Mouse (Mus musculus) megakaryocyte, adult 5-6 weeks (primary cell): ENCODE measurements at regions not wholly inside any gene's neighbourhood (a gene's known extent, or its start where the extent isn't known, plus 50 kb on each side); places are given as distances from the start of the nearest gene placed in this dataset.
A peak's percentile ranks its signal among the peaks of the same experiment; 100 is the strongest.
"Not testable (repeated sequence)": the region's sequence is repeated elsewhere in the genome, so short reads cannot be mapped to it uniquely, and the experiment has no call there.

Experiments used
- ATAC-seq: 2 replicates; pipeline ENCODE4 v1.8.0; 2016; ENCODE audit warnings: mild to moderate bottlenecking, inconsistent platforms; ENCODE audit not compliant: poor library complexity, severe bottlenecking

DNA sequence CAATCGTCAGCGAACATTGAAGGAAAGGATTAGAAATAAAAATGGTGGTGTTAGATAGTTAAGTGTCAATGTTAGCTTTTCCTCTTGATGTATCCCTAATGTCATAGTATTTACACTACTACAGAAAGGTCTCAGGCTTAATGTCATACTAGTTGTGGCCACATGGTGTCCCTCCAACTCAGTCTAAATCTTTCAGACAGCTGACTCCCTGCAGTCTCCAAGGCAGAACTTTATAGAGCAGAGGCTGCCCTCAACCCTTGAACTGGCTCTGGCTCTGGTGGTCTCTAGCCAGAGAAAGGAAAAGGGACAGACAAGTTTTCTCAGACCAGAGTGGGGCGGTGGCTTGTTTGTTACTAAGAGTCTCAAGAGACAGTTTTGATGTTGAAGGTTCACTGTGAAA is 99.5 kb upstream of the Eif4g2 start:
- peak; percentile 81 for ATAC-seq

DNA sequence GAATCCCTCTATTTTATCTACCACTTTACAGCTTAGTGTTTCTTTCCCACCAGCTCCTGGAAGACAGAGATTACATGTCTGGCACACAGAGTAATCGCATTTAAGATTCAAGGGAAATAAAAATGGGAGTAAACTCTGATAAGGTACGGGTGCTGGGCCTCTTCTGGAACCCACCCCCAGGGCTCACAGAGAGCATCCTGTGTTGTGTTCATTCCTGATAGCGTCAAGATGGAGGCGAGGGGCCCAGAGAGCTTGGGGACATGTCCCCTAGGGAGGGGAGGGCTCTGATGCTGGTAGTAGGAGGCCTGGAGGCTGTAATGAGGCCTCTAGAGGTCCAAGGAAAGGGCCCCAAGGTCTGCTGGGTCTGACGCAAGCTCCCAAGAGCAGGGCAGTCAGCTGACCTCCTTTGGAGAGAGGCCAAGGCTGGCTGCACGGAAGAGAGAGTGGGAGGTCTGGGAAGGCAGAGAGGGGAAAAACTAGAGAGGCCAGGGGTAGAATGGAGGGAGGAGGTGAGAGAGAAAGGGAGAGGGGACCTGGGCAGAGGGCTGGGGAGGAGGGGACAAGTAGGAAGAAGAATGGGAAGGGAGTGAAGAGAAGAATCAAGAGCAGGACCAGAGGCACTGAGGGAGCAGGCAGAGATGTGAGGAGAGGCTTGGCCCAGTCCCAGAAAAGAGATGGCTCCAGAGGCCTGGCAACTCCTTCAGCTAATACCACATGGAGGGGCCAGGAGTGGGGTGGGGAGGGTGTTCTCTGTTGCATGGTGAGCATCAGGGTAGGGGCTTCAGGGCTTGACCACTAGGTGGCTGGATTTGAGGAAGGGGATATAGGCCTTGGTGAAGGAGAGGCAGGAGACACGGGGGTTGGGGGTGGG is 96.8 kb upstream of the Eif4g2 start:
- peak; percentile 65 for ATAC-seq

- ATAC-seq, result no peak
These were observed 91.7 kb upstream of the Eif4g2 start for GRCm38 (mm10) chr7:111174393-111175124.

- ATAC-seq, result no peak
These were observed 89.2 kb upstream of the Eif4g2 start for GRCm38 (mm10) chr7:111172061-111172460.

GRCm38 (mm10) chr7:111168546-111169233 is 85.9 kb upstream of the Eif4g2 start:
- not testable (repeated sequence) for ATAC-seq

GRCm38 (mm10) chr7:111164994-111165393 is 82.2 kb upstream of the Eif4g2 start:
- ATAC-seq, result no peak

DNA sequence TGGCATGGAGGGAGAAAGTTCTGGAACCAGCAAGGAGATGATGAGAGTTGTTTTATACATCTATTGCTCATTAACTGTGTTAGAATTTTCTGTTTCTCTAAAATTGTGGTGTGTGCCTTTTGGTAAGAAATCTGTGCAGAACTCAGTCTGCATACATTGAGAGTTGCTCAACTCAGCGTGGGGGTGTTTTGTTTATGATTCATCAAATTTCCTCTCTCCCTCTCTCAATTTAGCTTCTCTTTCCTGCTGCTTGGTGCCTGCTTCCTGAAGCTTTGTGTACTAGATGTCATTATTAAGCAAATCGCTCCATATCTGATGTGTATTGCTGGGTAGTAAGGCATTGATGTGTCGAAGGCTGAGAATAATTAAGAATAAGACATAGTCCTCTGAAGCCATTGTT is 81.4 kb upstream of the Eif4g2 start:
- peak; percentile 49; the same call in 1 of the 2 replicates for ATAC-seq

DNA sequence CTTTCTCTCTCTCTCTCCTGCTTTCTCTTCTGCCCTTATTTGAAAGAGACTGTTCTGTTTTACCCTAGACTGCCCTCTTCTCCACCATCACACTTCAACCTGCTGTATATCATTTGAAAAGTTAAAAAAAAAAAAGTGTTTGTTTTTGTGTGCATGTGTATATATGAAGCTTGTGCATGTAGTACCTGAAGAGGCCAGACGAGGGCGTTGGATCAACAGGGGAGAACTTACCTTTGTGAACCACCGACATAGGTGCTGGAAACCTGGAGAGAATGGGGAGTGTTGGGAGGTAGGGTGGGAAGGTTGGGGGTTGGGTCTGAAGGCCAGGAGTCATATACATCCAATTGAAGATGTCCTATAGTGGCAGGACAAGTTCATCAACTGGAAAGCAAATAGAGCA is 81.0 kb upstream of the Eif4g2 start:
- ATAC-seq, result peak; percentile 27; the same call in 1 of the 2 replicates

GRCm38 (mm10) chr7:111163321-111163720 is 80.5 kb upstream of the Eif4g2 start:
- ATAC-seq, result no peak

GRCm38 (mm10) chr7:111158791-111159286 is 76.0 kb upstream of the Eif4g2 start:
- no peak for ATAC-seq

DNA sequence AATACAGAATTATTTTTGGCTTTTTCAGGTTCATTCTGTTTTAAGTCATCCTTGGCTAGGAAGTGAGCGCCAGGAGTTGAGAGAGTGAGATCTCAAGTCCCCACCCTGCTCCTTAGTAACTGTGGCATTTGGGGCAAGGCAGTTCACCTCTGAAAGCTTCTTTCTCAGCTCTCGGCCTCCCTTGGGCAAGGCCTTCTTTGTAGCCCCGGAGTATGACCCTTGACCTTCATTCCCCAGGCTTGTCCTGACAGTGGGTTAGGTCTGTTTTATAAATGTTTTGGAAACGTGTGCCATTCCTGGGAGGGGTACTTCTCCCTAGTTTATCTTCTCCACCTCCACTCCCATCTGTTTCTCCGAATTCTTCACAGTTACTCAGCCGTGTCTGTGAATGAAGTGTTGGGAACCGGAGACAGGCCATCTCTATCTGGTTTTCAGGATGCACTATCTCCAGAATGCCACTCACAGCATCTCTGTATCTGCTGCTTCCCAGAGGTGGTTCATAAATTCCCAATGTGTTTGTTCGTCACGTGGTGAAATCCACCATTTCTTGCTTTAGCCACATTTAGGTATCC is 75.0 kb upstream of the Eif4g2 start:
- ATAC-seq, result no peak

DNA sequence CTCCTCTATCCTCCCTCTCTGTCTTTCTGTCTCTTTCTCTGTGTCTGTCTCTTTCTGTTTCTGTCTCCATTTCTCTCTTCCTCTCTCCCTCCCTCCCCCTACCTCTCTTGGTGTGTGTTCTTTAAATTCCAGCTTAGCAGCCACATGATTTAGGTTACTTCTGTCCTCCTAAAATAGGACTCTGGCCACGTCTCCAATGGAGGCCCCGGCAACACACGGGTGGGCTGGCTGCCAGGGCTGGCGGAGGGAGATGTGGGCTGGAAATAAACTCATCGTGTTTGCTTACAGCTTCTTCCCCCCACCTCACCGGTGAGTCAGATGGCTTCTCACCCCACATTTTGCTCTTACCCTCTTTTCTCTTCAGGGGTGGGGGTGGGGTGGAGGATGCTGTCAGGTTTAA is 74.5 kb upstream of the Eif4g2 start:
- no peak for ATAC-seq

DNA sequence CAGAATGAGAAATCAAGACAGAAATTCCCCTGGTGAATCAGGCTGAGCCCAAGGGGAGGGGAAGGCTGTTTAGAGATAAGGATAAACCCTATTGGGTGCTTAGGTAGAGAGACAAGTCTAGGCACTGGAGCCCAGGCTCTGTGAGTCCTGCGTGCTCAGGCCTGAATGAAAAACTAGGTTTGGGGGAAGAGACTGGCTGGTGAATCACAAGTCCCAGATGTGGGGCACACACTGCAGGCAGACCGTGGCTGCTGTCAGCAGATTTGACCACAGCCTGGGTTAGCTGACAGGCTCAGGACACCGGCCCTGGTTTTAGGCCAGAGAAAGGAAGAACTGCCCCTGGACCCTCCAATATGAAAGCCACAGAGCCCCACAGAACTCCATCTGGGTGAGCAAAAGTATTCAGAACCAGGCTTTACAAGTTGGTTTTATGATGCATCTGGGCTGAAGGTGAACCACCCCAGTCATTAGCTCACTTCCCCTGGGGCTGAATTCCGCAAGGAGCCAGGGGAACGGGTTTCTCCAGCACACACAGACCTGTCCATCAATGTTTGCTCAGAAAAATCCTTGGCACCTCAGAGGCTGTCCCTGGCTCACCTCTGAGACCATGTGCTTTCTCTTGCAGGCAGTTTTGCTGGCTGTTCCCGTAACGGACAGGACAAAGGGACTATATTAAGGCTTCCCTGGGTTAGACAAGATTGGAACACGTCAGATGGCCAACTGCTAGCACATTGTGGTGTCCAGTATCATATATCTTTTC is 73.8 kb upstream of the Eif4g2 start:
- ATAC-seq, result peak; percentile 44

DNA sequence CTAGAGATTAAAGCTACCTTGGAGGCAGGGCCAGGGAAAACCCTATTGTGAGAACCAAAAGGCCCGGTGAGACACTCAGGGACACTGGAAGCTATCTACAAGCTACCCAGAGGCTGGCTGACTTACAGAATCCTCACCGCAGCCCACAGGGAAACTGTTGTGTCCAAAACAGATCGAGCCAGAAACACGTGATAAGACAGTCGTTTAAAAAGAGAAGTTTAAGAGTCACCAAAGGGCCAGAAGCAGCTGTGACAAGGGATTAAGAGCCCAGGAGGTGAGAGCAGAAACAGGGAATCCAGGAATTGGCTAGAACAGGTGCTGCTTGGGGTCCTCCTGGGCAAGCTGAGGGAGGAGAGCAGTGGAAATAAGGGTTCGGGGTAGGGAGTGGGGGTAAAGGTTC is 73.2 kb upstream of the Eif4g2 start:
- ATAC-seq, result peak; percentile 58

DNA sequence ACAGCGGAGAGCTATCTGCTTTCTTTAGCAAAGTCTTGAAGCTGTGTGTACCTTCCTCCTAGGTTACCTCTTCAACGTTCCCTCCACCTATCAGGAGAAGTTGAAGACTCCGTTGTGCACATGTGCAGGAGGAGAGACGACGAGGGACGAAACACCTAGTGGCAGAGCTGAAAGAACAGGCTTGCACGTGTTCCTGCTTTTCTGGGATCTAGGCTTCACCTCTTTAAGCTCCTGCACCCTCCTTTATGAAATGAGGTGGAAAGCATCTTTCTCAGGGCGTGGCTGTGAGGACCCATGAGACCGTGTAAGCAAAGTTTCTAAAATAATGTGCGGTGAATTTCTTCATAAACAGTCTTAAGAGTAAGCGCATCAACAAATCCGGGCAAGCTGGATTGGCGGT is 71.4 kb upstream of the Eif4g2 start:
- no peak for ATAC-seq

DNA sequence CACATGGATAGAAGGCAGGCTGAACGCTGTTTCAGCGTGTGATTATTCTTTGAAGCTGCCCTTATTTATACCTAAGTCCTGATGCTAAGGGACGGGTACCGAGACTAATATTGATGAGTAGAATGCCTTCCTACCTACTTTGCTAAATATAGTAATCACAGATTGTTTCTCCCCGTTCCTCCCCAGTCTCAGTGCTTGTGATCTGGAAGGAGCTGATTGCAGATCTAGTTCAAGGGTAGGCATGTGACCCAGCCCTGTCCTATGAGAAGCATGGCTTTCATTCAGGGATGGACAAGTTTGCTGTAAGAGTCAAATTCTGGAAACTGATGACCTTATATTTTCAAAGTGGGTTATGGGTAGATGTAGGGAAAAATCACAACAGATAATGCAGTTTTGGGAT is 67.7 kb upstream of the Eif4g2 start:
- ATAC-seq, result no peak

DNA sequence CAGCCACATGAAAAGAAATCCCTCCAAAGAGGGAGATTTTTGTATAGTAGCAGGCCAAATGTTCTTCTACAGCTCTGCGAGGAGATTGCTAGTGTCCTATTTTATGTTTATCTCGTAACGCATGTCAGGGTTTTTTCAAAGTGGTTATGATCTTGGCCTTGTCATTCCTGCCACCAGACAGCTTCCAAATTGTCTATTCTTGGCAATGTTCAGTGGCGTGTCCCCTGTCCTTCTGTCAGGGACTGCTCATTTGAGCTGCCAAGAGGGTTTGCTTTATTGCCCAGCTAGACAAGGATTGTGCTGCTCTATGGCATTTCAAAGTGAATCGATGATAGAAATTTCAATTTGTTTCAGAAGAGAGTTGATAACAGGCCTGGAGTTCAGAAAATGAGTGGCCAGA is 67.3 kb upstream of the Eif4g2 start:
- no peak for ATAC-seq

DNA sequence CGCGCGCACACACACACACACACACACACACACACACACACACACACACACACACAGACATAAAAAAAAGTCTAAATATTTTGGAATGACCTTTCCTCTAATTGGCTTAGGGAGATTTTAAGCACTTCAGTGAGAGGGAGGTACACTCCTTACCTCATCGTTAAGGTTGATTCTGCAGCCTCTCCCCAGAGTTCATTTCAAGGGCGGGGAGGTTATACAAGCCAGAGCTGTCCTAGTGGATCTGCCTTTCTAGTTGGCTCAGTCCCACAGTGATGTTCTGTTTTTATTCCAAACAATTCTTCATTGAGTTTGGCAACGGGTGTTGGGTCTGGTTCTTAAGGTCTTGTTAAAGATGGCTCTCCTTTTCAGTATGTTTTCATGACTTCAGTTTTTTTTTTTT is 64.8 kb upstream of the Eif4g2 start:
- no peak for ATAC-seq

DNA sequence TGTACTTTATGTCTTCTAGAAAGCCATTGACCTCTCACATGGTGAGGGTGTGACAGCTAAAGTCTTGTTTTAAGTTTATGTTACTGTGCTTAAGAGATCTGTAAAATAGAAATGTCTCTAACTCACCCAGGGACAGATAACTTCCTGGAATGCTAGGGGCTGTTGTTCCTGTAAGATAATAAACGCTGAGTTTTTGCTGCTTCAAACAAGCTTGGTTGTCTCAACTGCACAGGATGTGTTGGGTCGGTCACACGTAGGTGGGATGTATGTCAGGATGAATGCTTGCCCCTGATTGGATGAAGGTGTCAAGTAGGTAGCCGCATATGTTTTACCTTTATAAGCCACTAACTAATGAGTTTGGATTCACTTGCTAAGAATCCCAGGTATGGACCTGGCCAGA is 63.8 kb upstream of the Eif4g2 start:
- ATAC-seq, result no peak

- no peak for ATAC-seq
These were observed 61.4 kb upstream of the Eif4g2 start for GRCm38 (mm10) chr7:111144216-111144615.
